Mouse (Mus musculus): Measurements from ENCODE around the gene Dnaaf1. TPM values are rescaled to one million over a fixed set of nuclear protein-coding genes. Genes with fewer than 3 reads are reported as not detected.

The Dnaaf1 gene
- polyA plus RNA-seq, 1 experiment from 2014 or later = 0.13 TPM

- CTCF ChIA-PET = no interaction called here
- ATAC-seq (no peak), DNase-seq (ENCODE audit: low read depth, low spot score) (no peak)
- in situ Hi-C loops (cut with MboI; ENCODE audit: low pct_unique_long_range_greater_than_20kb) = loop anchor here (10.0 kb wide), 1 partner anchor 190 kb away; no protein-coding TSS in a partner anchor
- no peaks in the 10 kb centered on the region for H3K27me3 ChIP-seq
- POLR2A ChIA-PET = interaction anchor here (1.1 kb wide), 1 partner anchor 13 kb away, joined by 3 read pairs; no protein-coding TSS in a partner anchor
- no peak for TF ChIP-seq CTCF (IDR thresholded peaks at IDR 0.05)
Observed at GRCm38 (mm10) chr8:119604398-119604803, 29.4 kb downstream of the Dnaaf1 start.

DNA sequence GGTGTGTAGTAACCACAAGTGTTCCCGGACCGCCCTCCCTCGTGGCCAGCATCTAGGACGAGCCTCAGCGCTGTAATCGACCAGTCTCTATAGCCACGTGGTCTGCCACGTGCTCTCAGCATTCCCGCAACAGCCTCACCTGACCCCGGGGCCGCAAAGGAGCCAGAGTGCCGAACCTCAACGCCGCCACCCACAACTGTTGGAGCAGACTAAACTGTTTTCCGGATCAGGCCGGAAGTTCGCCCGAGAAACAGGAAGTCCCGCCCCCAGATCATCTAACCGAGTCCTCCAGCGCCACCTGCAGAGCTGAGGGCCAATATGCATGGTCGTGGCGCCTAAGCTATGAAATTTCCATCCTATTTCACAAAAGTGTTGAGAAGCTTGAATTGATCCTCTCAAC is 30.0 kb downstream of the Dnaaf1 start, which contains the start of gene Taf1c:
Gene Taf1c (minus strand): TSS at position 227 of the 400 bp plus-strand sequence.
- TF ChIP-seq CTCF (IDR thresholded peaks at IDR 0.05) = no peak
- POLR2A ChIA-PET = no interaction called here
- H3K27me3 ChIP-seq = no peaks in the 10 kb centered on the region
- in situ Hi-C loops (cut with MboI; ENCODE audit: low pct_unique_long_range_greater_than_20kb) = loop anchor here (5.0 to 10.0 kb wide), 2 partner anchors 153 to 190 kb away; no protein-coding TSS in a partner anchor
- CTCF ChIA-PET = interaction anchor here (1.0 to 2.0 kb wide), 8 partner anchors 39 to 192 kb away, joined by 3 to 9 read pairs (median 4); no protein-coding TSS in a partner anchor
- ATAC-seq (peak; percentile 62), DNase-seq (ENCODE audit: low read depth, low spot score) (peak; percentile 54)

- DNase-seq (ENCODE audit: low read depth, low spot score) (no peak), ATAC-seq (no peak)
- POLR2A ChIA-PET = no interaction called here
- no peak for TF ChIP-seq CTCF (IDR thresholded peaks at IDR 0.05)
- in situ Hi-C loops (cut with MboI; ENCODE audit: low pct_unique_long_range_greater_than_20kb) = loop anchor here (5.0 to 10.0 kb wide), 2 partner anchors 154 to 191 kb away; no protein-coding TSS in a partner anchor
- CTCF ChIA-PET = interaction anchor here (1.0 to 2.0 kb wide), 7 partner anchors 38 to 193 kb away, joined by 3 to 9 read pairs (median 4); no protein-coding TSS in a partner anchor
- no peaks in the 10 kb centered on the region for H3K27me3 ChIP-seq
Observed at GRCm38 (mm10) chr8:119606224-119606623, 31.2 kb downstream of the Dnaaf1 start.

GRCm38 (mm10) chr8:119612471-119612870 is 37.4 kb downstream of the Dnaaf1 start, which contains the start of gene Adad2:
TSS of gene Adad2 (plus strand) at chr8:119612747.
- ATAC-seq = no peak
- ChIA-PET CTCF (no interaction called here), POLR2A (no interaction called here)
- no peak for DNase-seq (ENCODE audit: low read depth, low spot score)
- in situ Hi-C loops (cut with MboI; ENCODE audit: low pct_unique_long_range_greater_than_20kb) = no loop called here
- peaks cover 30% of the 10 kb centered on the region for H3K27me3 ChIP-seq
- TF ChIP-seq CTCF (IDR thresholded peaks at IDR 0.05) = no peak

DNA sequence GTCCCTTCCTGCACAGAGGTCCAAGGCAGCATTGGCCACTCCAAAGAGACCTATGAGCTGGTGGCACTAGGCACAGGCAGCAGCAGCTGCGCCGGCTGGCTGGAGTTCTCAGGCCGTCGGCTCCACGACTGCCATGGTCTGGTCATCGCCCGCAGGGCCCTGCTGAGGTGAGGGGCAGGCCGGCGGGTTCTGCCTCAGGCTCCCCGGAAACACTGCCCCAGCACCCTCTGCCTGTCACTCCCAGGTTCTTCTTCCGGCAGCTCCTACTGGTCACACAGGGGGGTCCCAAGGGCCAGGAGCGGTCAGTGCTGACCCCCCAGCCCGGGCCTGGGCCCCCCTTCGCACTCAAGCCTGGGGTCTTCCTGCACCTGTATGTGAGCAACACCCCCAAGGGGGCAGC is 40.1 kb downstream of the Dnaaf1 start:
- peaks cover 30% of the 10 kb centered on the region for H3K27me3 ChIP-seq
- ChIA-PET CTCF (no interaction called here), POLR2A (no interaction called here)
- DNase-seq (ENCODE audit: low read depth, low spot score) (no peak), ATAC-seq (no peak)
- no peak for TF ChIP-seq CTCF (IDR thresholded peaks at IDR 0.05)
- in situ Hi-C loops (cut with MboI; ENCODE audit: low pct_unique_long_range_greater_than_20kb) = no loop called here

GRCm38 (mm10) chr8:119616358-119616757 is 41.3 kb downstream of the Dnaaf1 start:
- POLR2A ChIA-PET = no interaction called here
- peaks cover 30% of the 10 kb centered on the region for H3K27me3 ChIP-seq
- CTCF ChIA-PET = no interaction called here
- DNase-seq (ENCODE audit: low read depth, low spot score) = no peak
- no peak for TF ChIP-seq CTCF (IDR thresholded peaks at IDR 0.05)
- ATAC-seq = no peak
- in situ Hi-C loops (cut with MboI; ENCODE audit: low pct_unique_long_range_greater_than_20kb) = no loop called here

DNA sequence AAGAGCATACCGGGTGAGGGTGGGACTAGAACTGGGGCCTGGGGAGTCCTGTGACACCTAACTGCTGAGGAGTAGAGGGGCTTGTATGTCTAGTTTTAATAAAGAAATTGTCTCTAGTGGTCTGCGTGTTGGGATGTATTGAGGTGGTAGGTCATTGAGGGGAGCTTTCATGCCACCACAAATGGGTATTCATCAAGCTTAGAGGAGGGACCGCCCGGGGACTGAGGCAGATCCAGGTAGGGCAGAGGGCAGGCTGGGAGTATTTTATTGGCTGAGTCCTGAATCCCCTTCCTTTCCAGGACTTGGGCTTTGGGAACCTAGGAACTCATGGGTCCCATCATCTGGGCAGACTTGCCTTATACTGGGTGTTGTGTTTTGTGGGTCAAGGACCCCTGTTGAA is 41.8 kb downstream of the Dnaaf1 start:
- in situ Hi-C loops (cut with MboI; ENCODE audit: low pct_unique_long_range_greater_than_20kb) = no loop called here
- H3K27me3 ChIP-seq = peaks cover 29% of the 10 kb centered on the region
- ChIA-PET CTCF (no interaction called here), POLR2A (interaction anchor here (1.5 kb wide), 1 partner anchor 17 kb away, joined by 3 read pairs; no protein-coding TSS in a partner anchor)
- ATAC-seq (no peak), DNase-seq (ENCODE audit: low read depth, low spot score) (no peak)
- TF ChIP-seq CTCF (IDR thresholded peaks at IDR 0.05) = no peak

GRCm38 (mm10) chr8:119617586-119617985 is 42.6 kb downstream of the Dnaaf1 start:
- peaks cover 23% of the 10 kb centered on the region for H3K27me3 ChIP-seq
- DNase-seq (ENCODE audit: low read depth, low spot score) = no peak
- POLR2A ChIA-PET = interaction anchor here (0.7 to 1.5 kb wide), 2 partner anchors 16 to 230 kb away, joined by 3 to 6 read pairs; no protein-coding TSS in a partner anchor
- CTCF ChIA-PET = no interaction called here
- in situ Hi-C loops (cut with MboI; ENCODE audit: low pct_unique_long_range_greater_than_20kb) = no loop called here
- no peak for ATAC-seq
- TF ChIP-seq CTCF (IDR thresholded peaks at IDR 0.05) = no peak

DNA sequence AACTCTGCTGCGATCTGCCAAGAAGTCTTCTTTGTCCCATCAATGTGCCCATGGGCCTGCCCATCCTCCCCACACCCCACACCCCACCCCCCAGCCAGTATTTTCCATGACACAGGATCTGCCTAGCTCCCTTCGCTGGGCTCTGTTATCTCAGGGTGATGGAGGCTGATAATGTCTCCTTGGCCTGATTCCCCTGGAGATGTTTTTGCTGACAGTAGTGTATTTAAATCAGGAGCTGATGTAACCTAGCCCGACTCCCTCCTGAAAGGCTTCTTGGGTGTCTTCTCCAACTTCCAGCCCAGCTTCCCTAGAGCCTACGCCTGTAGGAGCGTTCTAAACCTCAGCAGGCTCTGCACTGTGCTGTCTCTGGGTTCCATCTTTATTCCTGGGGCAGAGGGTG is 43.9 kb downstream of the Dnaaf1 start:
- DNase-seq (ENCODE audit: low read depth, low spot score) (no peak), ATAC-seq (no peak)
- H3K27me3 ChIP-seq = peaks cover 29% of the 10 kb centered on the region
- in situ Hi-C loops (cut with MboI; ENCODE audit: low pct_unique_long_range_greater_than_20kb) = no loop called here
- ChIA-PET CTCF (no interaction called here), POLR2A (no interaction called here)
- no peak for TF ChIP-seq CTCF (IDR thresholded peaks at IDR 0.05)

DNA sequence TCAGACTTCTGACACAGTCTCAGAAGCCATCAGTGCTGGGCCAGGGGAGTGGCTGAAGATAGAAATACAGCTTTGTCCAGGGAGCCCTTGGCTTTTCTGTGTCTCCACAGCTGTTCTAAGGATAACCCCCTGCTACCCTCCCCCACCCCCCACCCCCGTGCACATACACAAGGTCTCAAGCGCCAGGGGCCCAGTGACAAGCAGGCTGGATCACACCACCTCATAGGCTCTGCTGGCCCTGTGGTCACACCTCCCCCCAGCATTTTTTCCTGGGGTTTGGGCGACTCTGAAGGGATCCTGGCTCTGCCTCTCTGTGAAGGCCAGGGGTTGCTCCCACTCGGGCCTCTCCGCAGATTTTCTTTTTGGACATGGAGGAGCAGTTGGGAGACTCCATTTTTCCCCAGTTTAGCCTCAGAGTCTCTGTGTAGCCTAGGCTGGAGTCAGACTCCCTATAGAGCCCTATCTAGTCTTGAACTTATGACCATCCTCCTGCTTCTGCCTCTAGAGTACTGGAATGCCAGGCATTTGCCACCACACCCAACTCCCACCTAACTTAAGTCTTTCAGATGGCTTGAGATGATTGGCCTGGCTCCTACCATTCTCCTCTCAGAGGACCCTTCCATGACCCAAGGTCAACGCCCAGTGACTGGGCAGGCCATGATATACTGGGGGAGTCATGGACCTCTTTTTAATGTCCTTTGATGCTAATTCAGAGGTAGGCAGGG is 45.2 kb downstream of the Dnaaf1 start:
- H3K27me3 ChIP-seq = peaks cover 33% of the 10 kb centered on the region
- ATAC-seq (no peak), DNase-seq (ENCODE audit: low read depth, low spot score) (no peak)
- in situ Hi-C loops (cut with MboI; ENCODE audit: low pct_unique_long_range_greater_than_20kb) = no loop called here
- CTCF ChIA-PET = interaction anchor here (2.0 kb wide), 1 partner anchor 57 kb away, joined by 6 read pairs; no protein-coding TSS in a partner anchor
- TF ChIP-seq CTCF (IDR thresholded peaks at IDR 0.05) = no peak
- POLR2A ChIA-PET = no interaction called here

DNA sequence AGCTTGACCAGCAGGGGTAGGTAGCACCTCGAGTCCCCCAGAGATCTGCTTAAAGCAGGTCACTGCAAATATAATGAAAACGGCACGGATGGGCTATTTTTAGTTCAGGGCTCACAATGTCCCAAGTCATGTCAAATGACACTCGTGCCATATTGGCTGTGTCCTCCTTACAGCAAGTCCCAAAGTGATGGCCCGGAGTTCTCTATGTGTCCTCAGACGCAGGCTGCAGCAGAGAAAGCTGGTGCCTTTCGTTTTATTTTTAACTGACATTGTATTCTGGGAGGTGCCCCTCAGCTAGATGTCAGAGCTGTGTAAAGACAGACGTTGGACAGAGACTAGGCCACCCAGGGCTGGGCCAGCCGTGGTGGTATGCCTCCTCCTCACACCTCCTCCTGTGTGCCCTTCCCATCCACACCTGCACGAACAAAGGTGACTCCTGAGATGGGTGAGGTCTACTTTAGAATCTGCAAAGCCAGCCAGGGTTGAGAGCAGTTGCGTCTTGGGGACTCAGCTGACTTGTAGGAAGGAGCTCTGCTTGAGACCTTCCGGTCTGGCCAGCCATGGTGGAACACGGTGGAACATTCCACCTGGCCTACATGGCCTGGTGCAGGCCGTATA is 45.9 kb downstream of the Dnaaf1 start:
- peaks cover 33% of the 10 kb centered on the region for H3K27me3 ChIP-seq
- ATAC-seq (no peak), DNase-seq (ENCODE audit: low read depth, low spot score) (no peak)
- ChIA-PET POLR2A (no interaction called here), CTCF (interaction anchor here (1.5 to 2.0 kb wide), 2 partner anchors 11 to 56 kb away, joined by 3 to 6 read pairs; no protein-coding TSS in a partner anchor)
- TF ChIP-seq CTCF (IDR thresholded peaks at IDR 0.05) = no peak
- in situ Hi-C loops (cut with MboI; ENCODE audit: low pct_unique_long_range_greater_than_20kb) = no loop called here

Data from Patski (cell line).